Mouse (Mus musculus): ENCODE data around the gene Pprc1. TPM values are rescaled to one million over a fixed set of nuclear protein-coding genes. Genes with fewer than 3 reads are reported as not detected.

Pprc1 gene
- polyA plus RNA-seq, 1 experiment = 10.6 TPM

- no peak for TF ChIP-seq CTCF (IDR thresholded peaks at IDR 0.05; ENCODE audit: extremely low read depth, insufficient read length, insufficient replicate concordance, low read depth, low read length)
- TF ChIP-seq POLR2A (IDR thresholded peaks at IDR 0.05; ENCODE audit: low read depth, low read length) = no peak
- no peaks in the 10 kb centered on the region for H3K27me3 ChIP-seq (ENCODE audit: control insufficient read depth, insufficient read depth, low read length)
- peaks cover 5% of the 10 kb centered on the region for H3K36me3 ChIP-seq (ENCODE audit: control insufficient read depth, insufficient read depth, low read length)
- 0 out of 2 replicates have a peak overlapping the region, but pooled peaks have one; percentile 9 for H3K4me3 ChIP-seq (ENCODE audit: low read depth, low read length)
- peaks cover 27% of the 10 kb centered on the region for H3K4me1 ChIP-seq (ENCODE audit: control insufficient read depth, insufficient read depth, insufficient read length, low read length)
- H3K27ac ChIP-seq (ENCODE audit: insufficient read depth, low read depth, low read length) = peak overlapping the region; percentile 63
- WGBS = 48% methylated on average over 14 of the region's 14 CpGs
Measured at GRCm38 (mm10) chr19:46040149-46040902, 4.4 kb upstream of the Pprc1 start.

GRCm38 (mm10) chr19:46041299-46041932, 3.3 kb upstream of the Pprc1 start:
- Histone ChIP-seq H3K4me1 (ENCODE audit: control insufficient read depth, insufficient read depth, insufficient read length, low read length) (peaks cover 27% of the 10 kb centered on the region), H3K27me3 (ENCODE audit: control insufficient read depth, insufficient read depth, low read length) (no peaks in the 10 kb centered on the region), H3K4me3 (ENCODE audit: low read depth, low read length) (no peak overlapping the region), H3K36me3 (ENCODE audit: control insufficient read depth, insufficient read depth, low read length) (no peaks in the 10 kb centered on the region), H3K27ac (ENCODE audit: insufficient read depth, low read depth, low read length) (no peak overlapping the region)
- TF ChIP-seq CTCF (IDR thresholded peaks at IDR 0.05; ENCODE audit: extremely low read depth, insufficient read length, insufficient replicate concordance, low read depth, low read length) = no peak
- no peak for TF ChIP-seq POLR2A (IDR thresholded peaks at IDR 0.05; ENCODE audit: low read depth, low read length)
- WGBS = 56% methylated on average over 7 of the region's 7 CpGs

DNA sequence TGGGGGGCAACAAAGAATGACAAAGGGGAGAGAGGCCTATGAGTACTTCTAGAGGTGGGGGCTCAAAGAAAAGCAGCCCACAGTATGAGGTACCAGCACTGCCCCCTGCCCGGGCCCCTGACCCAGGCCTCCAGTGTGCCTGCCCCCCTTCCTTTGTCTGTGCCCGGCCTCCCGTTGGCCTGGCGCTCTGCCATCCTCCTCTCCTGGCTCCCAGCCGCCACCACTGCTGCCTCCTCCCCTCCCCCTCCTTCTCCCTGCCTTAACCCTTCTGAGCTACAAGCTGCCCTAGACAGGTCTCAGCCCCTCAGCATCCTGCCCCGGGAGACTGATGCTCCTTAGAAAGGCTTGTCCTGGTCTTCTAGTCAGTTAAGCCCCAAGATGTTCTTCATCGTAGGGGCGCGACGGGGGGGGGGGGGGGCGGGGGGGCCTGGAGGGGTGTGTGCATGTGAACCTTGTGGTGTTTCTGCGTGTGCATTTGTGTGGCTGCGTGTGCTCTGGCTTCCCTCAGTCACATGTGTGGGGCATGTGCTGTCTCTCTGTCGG, 2.7 kb upstream of the Pprc1 start:
- 4% methylated on average over 12 of the region's 14 CpGs for WGBS
- TF ChIP-seq CTCF (IDR thresholded peaks at IDR 0.05; ENCODE audit: extremely low read depth, insufficient read length, insufficient replicate concordance, low read depth, low read length) (no peak), POLR2A (IDR thresholded peaks at IDR 0.05; ENCODE audit: low read depth, low read length) (no peak)
- H3K4me1 ChIP-seq (ENCODE audit: control insufficient read depth, insufficient read depth, insufficient read length, low read length) = peaks cover 27% of the 10 kb centered on the region

GRCm38 (mm10) chr19:46042476-46043011, 2.1 kb upstream of the Pprc1 start:
- Histone ChIP-seq H3K36me3 (ENCODE audit: control insufficient read depth, insufficient read depth, low read length) (no peaks in the 10 kb centered on the region), H3K27me3 (ENCODE audit: control insufficient read depth, insufficient read depth, low read length) (no peaks in the 10 kb centered on the region), H3K4me3 (ENCODE audit: low read depth, low read length) (peak overlapping the region; percentile 32), H3K4me1 (ENCODE audit: control insufficient read depth, insufficient read depth, insufficient read length, low read length) (peaks cover 27% of the 10 kb centered on the region), H3K27ac (ENCODE audit: insufficient read depth, low read depth, low read length) (no peak overlapping the region)
- 25% methylated on average over 6 of the region's 6 CpGs for WGBS
- TF ChIP-seq CTCF (IDR thresholded peaks at IDR 0.05; ENCODE audit: extremely low read depth, insufficient read length, insufficient replicate concordance, low read depth, low read length) (no peak), POLR2A (IDR thresholded peaks at IDR 0.05; ENCODE audit: low read depth, low read length) (no peak)

More for the DNA sequence above, 2.7 kb upstream of the Pprc1 start:
- no peaks in the 10 kb centered on the region for H3K27me3 ChIP-seq (ENCODE audit: control insufficient read depth, insufficient read depth, low read length)
- H3K27ac ChIP-seq (ENCODE audit: insufficient read depth, low read depth, low read length) = no peak overlapping the region
- H3K36me3 ChIP-seq (ENCODE audit: control insufficient read depth, insufficient read depth, low read length) = no peaks in the 10 kb centered on the region
- peak overlapping the region; percentile 32 for H3K4me3 ChIP-seq (ENCODE audit: low read depth, low read length)

GRCm38 (mm10) chr19:46043380-46043779, 1.3 kb upstream of the Pprc1 start:
- Histone ChIP-seq H3K27ac (ENCODE audit: insufficient read depth, low read depth, low read length) (no peak overlapping the region), H3K4me1 (ENCODE audit: control insufficient read depth, insufficient read depth, insufficient read length, low read length) (peaks cover 22% of the 10 kb centered on the region), H3K27me3 (ENCODE audit: control insufficient read depth, insufficient read depth, low read length) (no peaks in the 10 kb centered on the region), H3K36me3 (ENCODE audit: control insufficient read depth, insufficient read depth, low read length) (no peaks in the 10 kb centered on the region), H3K4me3 (ENCODE audit: low read depth, low read length) (peak overlapping the region; percentile 21; the same call in 1 of the 2 replicates)
- WGBS = 58% methylated on average over 7 of the region's 7 CpGs
- TF ChIP-seq CTCF (IDR thresholded peaks at IDR 0.05; ENCODE audit: extremely low read depth, insufficient read length, insufficient replicate concordance, low read depth, low read length) (no peak), POLR2A (IDR thresholded peaks at IDR 0.05; ENCODE audit: low read depth, low read length) (no peak)

- Histone ChIP-seq H3K27me3 (ENCODE audit: control insufficient read depth, insufficient read depth, low read length) (no peaks in the 10 kb centered on the region), H3K4me1 (ENCODE audit: control insufficient read depth, insufficient read depth, insufficient read length, low read length) (peaks cover 13% of the 10 kb centered on the region), H3K36me3 (ENCODE audit: control insufficient read depth, insufficient read depth, low read length) (no peaks in the 10 kb centered on the region), H3K27ac (ENCODE audit: insufficient read depth, low read depth, low read length) (peak within 1 kb of the TSS; percentile 90), H3K4me3 (ENCODE audit: low read depth, low read length) (peak within 1 kb of the TSS; percentile 87)
- under 1% methylated on average over 77 of the region's 84 CpGs for WGBS
- TF ChIP-seq CTCF (IDR thresholded peaks at IDR 0.05; ENCODE audit: extremely low read depth, insufficient read length, insufficient replicate concordance, low read depth, low read length) (no peak), POLR2A (IDR thresholded peaks at IDR 0.05; ENCODE audit: low read depth, low read length) (peak; percentile 85)
Measured at GRCm38 (mm10) chr19:46044993-46045695, 458 bp downstream of the Pprc1 start, which contains the start of gene Ldb1. Gene Ldb1 (minus strand): TSS chr19:46045214.
